Mouse (Mus musculus) cerebellum, adult 8-10 months (tissue): ENCODE measurements around the gene Fam20a.
A peak's percentile ranks its signal among the peaks of the same experiment; 100 is the strongest.

Source experiments
- DNase-seq: peaks from one replicate; pipeline ENCODE4 v3.0.0; 2022

The Fam20a gene

GRCm38 (mm10) chr11:109650788-109651565 lies 71.1 kb downstream of the Fam20a start:
- peak; percentile 91 for DNase-seq

GRCm38 (mm10) chr11:109649975-109650701 lies 71.9 kb downstream of the Fam20a start:
- DNase-seq: peak; percentile 89

- peak; percentile 48 for DNase-seq
Observed at GRCm38 (mm10) chr11:109649206-109649605, 72.9 kb downstream of the Fam20a start, which contains the start of gene Prkar1a. TSS of gene Prkar1a (plus strand) at chr11:109649405.

GRCm38 (mm10) chr11:109648510-109648909 lies 73.6 kb downstream of the Fam20a start:
- DNase-seq: peak; percentile 41

- DNase-seq: no peak
Observed at GRCm38 (mm10) chr11:109641498-109642222, 80.4 kb downstream of the Fam20a start.

- DNase-seq: no peak
Observed at GRCm38 (mm10) chr11:109635871-109636395, 86.1 kb downstream of the Fam20a start.

- DNase-seq: no peak
Observed at GRCm38 (mm10) chr11:109634928-109635327, 87.2 kb downstream of the Fam20a start.

- peak; percentile 35 for DNase-seq
Observed at GRCm38 (mm10) chr11:109629021-109629521, 93.0 kb downstream of the Fam20a start.

- no peak for DNase-seq
Observed at GRCm38 (mm10) chr11:109628099-109628498, 94.0 kb downstream of the Fam20a start.

GRCm38 (mm10) chr11:109627648-109628047 lies 94.4 kb downstream of the Fam20a start:
- no peak for DNase-seq

- no peak for DNase-seq
Observed at GRCm38 (mm10) chr11:109623238-109623637, 98.8 kb downstream of the Fam20a start.

GRCm38 (mm10) chr11:109622518-109623037 lies 99.5 kb downstream of the Fam20a start:
- no peak for DNase-seq

GRCm38 (mm10) chr11:109621183-109621582 lies 100.9 kb downstream of the Fam20a start:
- peak; percentile 57 for DNase-seq

- no peak for DNase-seq
Observed at GRCm38 (mm10) chr11:109620356-109620755, 101.7 kb downstream of the Fam20a start.
